Mouse (Mus musculus) testis, adult 2 months (tissue): Measurements from ENCODE around the gene Sez6l2. TPM values are rescaled to one million over a fixed set of nuclear protein-coding genes. Genes with fewer than 3 reads are reported as not detected.

Source experiments
- H3K27ac ChIP-seq: fragments of 200-500 bp; 2 replicates; pipeline ENCODE4 v1.5.1; 2012; ENCODE audit warnings: low read depth, low read length; ENCODE audit not compliant: control insufficient read depth, insufficient read depth
- H3K27me3 ChIP-seq: fragments of 200-500 bp; 2 replicates; pipeline ENCODE4 v1.6.1; 2012; ENCODE audit warnings: mild to moderate bottlenecking, low read length, moderate library complexity; ENCODE audit not compliant: control insufficient read depth, insufficient read depth
- H3K36me3 ChIP-seq: fragments of 200-500 bp; 2 replicates; pipeline ENCODE4 v1.6.1; 2012; ENCODE audit warnings: mild to moderate bottlenecking, low read length; ENCODE audit not compliant: control insufficient read depth, insufficient read depth
- H3K4me1 ChIP-seq: fragments of 200-500 bp; 2 replicates; pipeline ENCODE4 v1.6.1; 2012; ENCODE audit warnings: low read length; ENCODE audit not compliant: control insufficient read depth, insufficient read depth
- H3K4me3 ChIP-seq: fragments of 200-500 bp; 2 replicates; pipeline ENCODE4 v1.5.1; 2012; ENCODE audit warnings: low read depth, mild to moderate bottlenecking, low read length, moderate library complexity, mixed read lengths; ENCODE audit not compliant: control insufficient read depth
- CTCF ChIP-seq: fragments of 200-500 bp; IDR thresholded peaks from 2 replicates; pipeline ENCODE4 v1.5.1; 2012; ENCODE audit warnings: low read depth, mild to moderate bottlenecking, inconsistent platforms, low read length, moderate library complexity; ENCODE audit not compliant: control insufficient read depth, insufficient read depth, insufficient replicate concordance
- POLR2A ChIP-seq: fragments of 200-500 bp; IDR thresholded peaks from 2 replicates; pipeline ENCODE4 v1.6.1; 2012; ENCODE audit warnings: low read depth, mild to moderate bottlenecking, inconsistent platforms, low read length, moderate library complexity; ENCODE audit not compliant: control insufficient read depth
- polyA plus RNA-seq: library from polyadenylated mRNA; depleted of rRNA; stranded (reverse); fragments of >200 nt; gene quantifications from 2 replicates; pipeline ENCODE4 v1.2.3, GENCODE M21; 2012

Gene Sez6l2
- polyA plus RNA-seq, 1 experiment, result 10.7 TPM

DNA sequence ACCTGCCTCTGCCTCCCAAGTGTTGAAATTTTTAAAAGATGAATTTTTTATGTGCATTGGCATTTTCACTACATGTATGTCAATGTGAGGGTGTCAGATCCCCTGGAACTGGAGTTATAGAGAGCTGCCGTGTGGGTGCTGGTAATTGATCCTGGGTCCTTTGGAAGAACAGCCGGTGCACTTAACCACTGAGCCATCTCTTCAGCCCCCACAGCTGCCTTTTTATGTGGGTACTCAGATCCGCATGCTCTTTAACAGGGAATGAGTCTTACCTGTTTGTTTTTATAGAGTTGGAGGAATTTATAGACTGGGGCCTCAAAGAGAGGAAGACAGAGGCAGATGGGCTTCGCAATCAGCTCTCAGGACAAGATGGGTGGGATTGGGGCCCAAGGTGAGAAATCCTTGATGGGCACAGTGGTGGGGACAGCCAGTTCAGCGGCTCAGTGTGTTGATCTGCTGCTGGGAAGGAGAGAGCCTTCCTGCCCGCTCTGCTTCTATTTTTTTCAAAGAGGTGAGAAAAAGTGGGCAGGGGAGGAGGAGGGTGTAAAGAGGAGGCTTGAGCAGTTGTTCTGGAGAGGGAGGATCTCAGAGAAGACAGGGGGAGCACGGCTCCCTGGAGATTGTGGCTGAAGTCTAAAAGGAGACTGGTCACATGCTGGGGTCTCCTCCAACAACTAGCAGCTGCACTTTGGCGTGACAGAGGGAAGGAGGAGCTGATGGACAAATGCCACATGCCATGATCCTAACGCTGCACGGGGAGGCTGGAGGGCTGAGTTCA is 34.5 kb downstream of the Sez6l2 start:
- Histone ChIP-seq H3K27me3 (no peaks in the 10 kb centered on the region), H3K36me3 (no peaks in the 10 kb centered on the region), H3K27ac (no peak overlapping the region), H3K4me1 (no peaks in the 10 kb centered on the region; the same call in 1 of the 2 replicates), H3K4me3 (no peak overlapping the region)
- TF ChIP-seq POLR2A (no peak), CTCF (no peak)

DNA sequence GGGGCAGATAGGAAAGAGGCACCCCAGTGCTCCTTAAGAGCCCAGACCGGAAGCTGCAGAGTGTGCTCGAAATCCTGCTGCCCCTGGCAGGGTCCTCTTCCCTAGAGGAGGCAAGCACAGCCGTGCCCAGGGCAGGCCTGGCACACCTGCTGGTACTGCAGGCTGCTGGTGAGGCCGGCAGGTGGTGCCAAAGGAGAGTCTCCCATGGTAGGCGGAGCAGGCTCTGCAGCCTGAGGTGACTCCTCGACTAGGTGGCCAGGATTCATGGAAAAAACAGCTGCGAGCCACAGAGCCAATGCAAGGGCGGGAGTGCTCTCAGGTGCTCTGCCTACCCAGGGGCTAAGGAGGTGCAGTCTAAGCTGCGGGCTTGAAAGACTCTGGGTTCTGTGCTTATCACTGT is 36.0 kb downstream of the Sez6l2 start:
- TF ChIP-seq POLR2A, result no peak
- TF ChIP-seq CTCF, result peak; percentile 42; the same call in 1 of the 2 replicates
- Histone ChIP-seq H3K27ac (no peak overlapping the region), H3K36me3 (no peaks in the 10 kb centered on the region), H3K27me3 (no peaks in the 10 kb centered on the region), H3K4me1 (no peaks in the 10 kb centered on the region; the same call in 1 of the 2 replicates), H3K4me3 (no peak overlapping the region)

DNA sequence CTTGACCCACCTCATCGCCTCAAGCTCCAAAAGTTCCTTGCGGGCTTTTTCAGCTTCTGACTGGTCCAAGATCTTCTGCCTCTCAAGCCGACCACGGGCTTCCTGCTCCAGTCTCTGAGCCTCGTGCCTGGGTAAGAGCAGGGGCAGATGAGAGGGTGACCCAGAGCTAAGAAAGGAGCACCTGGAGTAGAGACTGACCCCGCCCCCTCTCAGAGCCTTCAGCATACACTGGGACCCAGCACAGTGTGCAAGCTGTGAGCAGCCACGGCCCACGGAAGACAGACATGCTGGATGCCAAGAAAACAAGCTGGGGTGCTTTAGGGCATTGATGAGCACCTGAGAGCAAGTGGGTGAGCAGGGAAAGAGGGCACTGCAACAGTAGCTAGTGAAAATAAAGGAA is 38.5 kb downstream of the Sez6l2 start:
- TF ChIP-seq CTCF (no peak), POLR2A (no peak)
- no peaks in the 10 kb centered on the region for H3K4me1 ChIP-seq
- H3K36me3 ChIP-seq, result no peaks in the 10 kb centered on the region
- H3K4me3 ChIP-seq, result no peak overlapping the region
- no peak overlapping the region for H3K27ac ChIP-seq
- H3K27me3 ChIP-seq, result no peaks in the 10 kb centered on the region

DNA sequence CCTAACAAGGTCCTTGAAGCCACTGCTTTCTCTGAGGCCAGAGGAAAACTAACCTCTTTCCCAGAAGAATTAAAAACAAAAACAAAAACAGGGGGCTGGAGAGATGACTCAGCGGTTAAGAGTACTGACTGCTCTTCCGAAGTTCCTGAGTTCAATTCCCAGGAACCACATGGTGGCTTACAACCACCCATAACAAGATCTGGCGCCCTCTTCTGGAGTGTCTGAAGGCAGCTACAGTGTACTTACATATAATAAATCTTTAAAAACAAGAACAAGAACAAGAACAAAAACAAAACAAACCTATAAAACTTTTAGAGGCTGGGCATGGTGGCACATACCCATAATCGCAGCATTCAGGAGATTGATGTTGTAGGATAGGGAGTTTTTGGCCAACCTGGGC is 46.1 kb downstream of the Sez6l2 start:
- Histone ChIP-seq H3K4me1 (peaks cover 2% of the 10 kb centered on the region; the same call in 1 of the 2 replicates), H3K27ac (no peak overlapping the region), H3K36me3 (no peaks in the 10 kb centered on the region), H3K27me3 (no peaks in the 10 kb centered on the region), H3K4me3 (no peak overlapping the region)
- TF ChIP-seq CTCF (no peak), POLR2A (no peak)

DNA sequence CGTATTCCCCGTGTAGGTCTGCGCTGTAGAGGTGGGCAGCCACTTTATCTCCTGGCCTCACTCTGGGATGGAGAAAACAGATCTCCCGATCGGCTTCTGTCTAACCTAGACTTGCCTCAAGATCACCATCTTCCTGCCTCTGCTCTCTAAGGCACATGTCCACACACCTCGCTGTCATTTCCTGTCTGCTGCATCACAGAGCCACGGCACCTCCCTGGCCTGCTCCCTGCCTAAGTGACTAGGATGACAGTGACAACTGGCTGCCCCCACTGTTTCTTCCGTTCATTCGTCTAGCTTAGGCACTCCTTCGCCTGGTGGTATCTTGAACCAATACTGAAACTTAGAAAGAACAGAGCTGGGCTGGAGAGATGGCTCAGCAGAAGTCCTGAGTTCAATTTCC is 49.2 kb downstream of the Sez6l2 start:
- TF ChIP-seq POLR2A, result no peak
- no peak for TF ChIP-seq CTCF
- H3K27me3 ChIP-seq, result no peaks in the 10 kb centered on the region
- no peaks in the 10 kb centered on the region for H3K36me3 ChIP-seq

DNA sequence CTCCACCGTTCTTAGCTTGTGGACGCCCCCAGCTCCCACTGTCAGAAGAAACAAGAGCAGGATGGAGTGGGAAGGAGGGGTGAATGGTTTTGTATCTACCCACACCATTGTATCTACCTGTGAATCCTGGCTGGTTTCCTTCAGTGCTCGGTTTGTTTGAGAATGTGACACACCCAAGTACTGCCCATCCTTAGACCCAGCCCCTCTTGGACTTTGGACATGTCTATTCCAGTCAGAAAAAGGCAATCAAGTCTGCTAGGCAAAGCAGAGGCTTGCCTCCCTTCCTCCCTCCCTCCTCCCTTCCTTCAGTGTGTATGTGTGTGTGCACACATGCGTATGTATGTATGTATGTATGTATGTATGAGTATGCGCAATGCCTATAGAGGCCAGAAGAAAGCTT is 53.3 kb downstream of the Sez6l2 start:
- Histone ChIP-seq H3K27ac (no peak overlapping the region), H3K27me3 (no peaks in the 10 kb centered on the region), H3K4me3 (no peak overlapping the region), H3K36me3 (no peaks in the 10 kb centered on the region), H3K4me1 (peaks cover 5% of the 10 kb centered on the region)
- TF ChIP-seq POLR2A (no peak), CTCF (no peak)

More for the DNA sequence above, 49.2 kb downstream of the Sez6l2 start:
- Histone ChIP-seq H3K4me1 (peaks cover 2% of the 10 kb centered on the region; the same call in 1 of the 2 replicates), H3K4me3 (no peak overlapping the region), H3K27ac (no peak overlapping the region)

DNA sequence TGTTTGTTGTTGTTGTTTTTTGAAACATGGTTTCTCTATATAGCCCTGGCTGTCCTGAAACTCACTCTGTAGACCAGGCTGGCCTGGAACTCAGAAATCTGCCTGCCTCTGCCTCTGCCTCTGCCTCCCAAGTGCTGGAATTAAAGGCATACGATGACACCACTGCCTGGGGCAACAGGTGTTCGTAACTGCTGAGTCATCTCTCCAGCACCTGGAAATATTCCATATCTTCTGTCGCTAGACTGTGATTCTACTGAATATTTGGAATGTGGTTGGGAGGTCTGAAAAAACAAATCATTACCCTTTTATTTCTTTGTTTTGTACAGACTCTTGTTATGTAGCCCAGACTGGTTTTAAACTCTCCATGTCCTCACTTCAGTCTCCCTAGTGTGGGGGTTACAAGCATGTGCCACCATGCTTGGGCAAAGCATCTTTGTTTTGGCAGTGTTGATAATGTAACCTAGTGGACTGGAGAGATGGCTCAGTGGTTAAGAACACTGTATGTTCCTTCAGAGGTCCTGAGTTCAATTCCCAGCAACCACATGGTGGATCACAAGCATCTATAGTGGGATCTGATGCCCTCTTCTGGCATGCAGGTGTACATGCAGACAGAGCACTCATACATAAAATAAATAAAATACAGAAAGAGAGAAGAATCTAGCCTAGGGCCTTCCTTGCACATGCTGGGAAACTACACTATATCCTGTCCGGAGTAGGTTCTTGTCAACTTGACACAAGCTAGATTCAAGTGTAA is 53.9 kb downstream of the Sez6l2 start:
- Histone ChIP-seq H3K36me3 (no peaks in the 10 kb centered on the region), H3K4me3 (no peak overlapping the region), H3K27ac (no peak overlapping the region), H3K27me3 (no peaks in the 10 kb centered on the region), H3K4me1 (peaks cover 7% of the 10 kb centered on the region)
- TF ChIP-seq CTCF (no peak), POLR2A (no peak)
